Mouse (Mus musculus): ENCODE measurements around the gene 4930432K21Rik.

4930432K21Rik gene

DNA sequence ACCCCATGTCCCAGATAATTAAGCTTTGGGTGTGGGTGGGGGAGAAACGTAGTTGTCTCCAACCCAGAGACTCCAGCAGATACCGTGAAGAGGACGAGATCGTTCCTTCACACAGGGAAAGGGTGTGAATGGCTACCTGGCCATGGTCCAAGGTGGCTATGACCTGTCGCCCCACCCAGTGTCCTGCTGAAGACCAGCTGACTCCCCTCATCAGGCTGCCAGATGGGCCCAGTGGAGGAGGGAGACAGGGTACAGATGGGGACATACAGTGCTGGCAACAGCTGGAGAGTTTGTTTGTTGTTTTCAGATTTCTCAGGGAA is 666 bp downstream of the 4930432K21Rik start:
- DNase-seq (ENCODE audit: low spot score): no peak

- DNase-seq (ENCODE audit: low spot score): no peak
These were observed 1.4 kb downstream of the 4930432K21Rik start for GRCm38 (mm10) chr8:84149181-84149580.

- no peak for DNase-seq (ENCODE audit: low spot score)
These were observed 9.8 kb downstream of the 4930432K21Rik start for GRCm38 (mm10) chr8:84157620-84158019.

DNA sequence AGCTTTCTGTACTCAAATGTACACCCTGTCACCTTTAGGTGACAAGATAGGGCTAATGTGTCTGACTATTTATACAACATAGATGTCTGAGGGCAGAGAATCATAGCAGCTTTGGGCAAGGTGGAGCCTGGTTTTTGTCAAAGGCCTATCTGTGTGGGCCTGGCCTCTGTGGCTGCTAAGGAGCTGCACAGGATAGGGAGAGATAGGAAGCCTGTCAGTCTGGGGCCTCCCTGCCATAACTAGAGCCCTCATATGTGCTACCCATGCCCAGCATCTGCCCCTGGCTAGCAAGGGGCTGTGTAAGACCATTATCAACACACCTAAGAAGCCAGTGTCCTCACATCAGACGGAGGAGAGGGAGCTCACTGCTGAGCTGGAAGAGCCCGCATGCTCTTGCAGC is 19.9 kb downstream of the 4930432K21Rik start:
- no peak for DNase-seq (ENCODE audit: low spot score)

GRCm38 (mm10) chr8:84170096-84170495 is 22.3 kb downstream of the 4930432K21Rik start:
- DNase-seq (ENCODE audit: low spot score): no peak

DNA sequence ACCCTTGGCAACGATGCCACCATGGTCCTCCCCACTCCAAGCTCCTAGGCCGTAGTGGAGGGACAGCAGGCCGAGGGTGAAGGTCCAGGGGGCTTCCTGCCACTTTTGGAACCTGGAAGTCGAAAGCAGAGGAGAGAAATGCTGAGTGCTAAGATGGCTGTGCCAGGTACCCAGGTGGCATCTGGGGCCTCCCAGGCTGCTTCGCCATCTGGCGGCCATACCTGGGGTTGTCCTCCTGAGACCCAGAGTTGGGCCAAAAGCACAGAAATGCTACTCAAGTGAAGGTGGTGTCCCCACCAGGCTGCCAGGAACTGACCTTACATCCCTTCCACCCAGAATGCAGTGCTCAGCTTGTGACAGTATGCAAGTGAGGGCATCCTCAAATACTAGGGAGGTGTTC is 26.0 kb downstream of the 4930432K21Rik start:
- no peak for DNase-seq (ENCODE audit: low spot score)

DNA sequence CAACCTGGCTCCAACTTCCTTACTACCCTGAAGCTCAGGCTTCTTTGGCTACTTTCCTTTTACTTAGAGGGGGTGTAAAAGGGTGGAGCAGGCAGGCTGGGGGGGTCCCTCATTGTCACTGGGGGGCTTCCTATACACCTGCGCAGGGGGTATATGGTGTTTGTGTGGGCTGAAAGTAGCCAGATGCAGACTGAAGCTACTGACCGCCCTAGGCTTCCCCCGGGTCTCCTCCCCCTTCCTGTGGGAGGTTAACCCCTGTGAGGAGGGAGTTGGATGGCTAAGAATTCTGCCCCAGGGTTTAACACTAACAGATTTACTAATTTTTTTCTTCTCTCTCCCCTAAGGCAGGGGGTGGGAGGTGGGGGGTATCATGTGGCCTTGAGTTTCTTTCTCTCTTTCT is 28.7 kb downstream of the 4930432K21Rik start:
- DNase-seq (ENCODE audit: low spot score): no peak

- DNase-seq (ENCODE audit: low spot score): no peak
These were observed 29.6 kb downstream of the 4930432K21Rik start for GRCm38 (mm10) chr8:84177405-84177804.

DNA sequence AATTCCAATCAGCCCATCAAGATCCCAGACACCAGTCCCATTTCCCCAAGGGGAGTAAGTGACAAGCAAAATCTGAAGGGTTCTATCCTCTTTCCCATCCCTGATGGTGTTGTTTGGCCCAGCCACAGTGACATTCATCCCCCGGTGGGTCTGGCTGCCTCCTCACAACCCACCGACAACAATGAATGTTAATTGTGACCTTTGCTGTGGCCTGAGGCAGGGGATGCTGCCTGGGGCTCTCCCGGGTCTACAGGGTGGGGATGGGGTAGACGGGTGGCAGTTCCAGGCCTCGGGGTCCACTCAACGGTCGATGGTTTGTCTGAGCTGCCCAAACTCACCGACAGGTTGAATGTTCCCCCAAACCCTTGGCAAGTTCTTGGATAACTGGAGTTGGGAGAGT is 30.8 kb downstream of the 4930432K21Rik start:
- no peak for DNase-seq (ENCODE audit: low spot score)

DNA sequence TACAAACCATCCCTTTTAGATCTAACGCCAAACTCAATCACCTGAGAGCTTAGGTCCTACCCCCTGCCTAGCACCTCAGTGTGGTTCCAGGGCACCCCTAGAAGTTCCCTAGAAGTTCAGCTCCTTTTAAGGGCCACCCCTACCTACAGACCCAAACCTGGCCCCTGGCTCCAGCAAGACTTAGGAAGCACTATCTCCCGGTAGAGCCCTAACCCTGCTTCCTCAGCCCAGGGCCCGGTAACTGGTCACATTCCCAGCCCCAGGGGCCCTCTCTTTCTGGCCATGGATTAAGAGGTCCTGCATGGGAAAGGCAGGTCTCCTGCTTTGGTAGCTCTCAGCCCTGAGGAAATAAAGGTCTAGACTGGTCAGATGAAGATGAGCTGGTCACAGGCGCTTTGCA is 32.1 kb downstream of the 4930432K21Rik start:
- DNase-seq (ENCODE audit: low spot score): no peak

GRCm38 (mm10) chr8:84180530-84181190 is 32.8 kb downstream of the 4930432K21Rik start:
- no peak for DNase-seq (ENCODE audit: low spot score)

- no peak for DNase-seq (ENCODE audit: low spot score)
These were observed 35.0 kb downstream of the 4930432K21Rik start for GRCm38 (mm10) chr8:84182833-84183232.

DNA sequence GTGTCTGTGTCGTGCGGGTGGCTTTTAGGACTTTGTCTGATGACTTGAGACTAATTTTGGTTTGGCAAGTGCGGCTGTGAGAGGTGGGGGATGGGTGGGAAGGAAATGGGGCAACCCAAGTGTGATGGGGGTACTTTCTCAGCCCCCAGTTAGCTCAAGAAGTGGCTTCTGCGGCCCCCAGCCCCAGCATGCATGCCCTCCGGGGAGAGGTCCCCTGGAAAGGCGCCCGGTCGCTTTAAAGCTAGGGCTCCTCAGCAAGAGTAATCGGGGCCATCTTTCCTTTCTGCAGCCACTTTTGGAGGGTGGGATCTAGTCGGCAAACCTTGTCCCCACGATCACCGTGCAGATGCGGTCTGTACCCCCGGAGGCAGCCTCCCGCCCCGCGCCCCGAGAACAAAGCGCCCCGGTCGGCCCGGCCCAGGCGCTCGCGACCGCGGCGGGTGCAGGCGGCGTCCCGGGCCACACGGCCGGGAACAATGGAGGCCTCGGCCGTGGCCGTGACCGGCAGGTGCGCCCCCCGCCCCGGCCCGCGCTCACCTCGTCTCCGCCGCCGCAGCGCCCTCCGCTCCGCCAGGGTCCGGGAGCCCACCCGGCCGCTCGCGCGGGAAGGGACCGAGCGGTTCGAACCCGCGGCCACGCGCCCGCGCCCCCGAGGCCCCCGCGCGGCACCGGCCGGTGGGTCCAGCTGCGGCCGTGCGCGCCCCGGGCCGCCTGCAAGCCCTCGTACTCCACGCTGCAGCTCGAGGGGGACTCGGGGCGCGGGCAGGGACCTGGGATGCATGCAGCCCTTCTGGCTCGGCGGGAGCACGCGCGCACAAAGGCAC is 35.6 kb downstream of the 4930432K21Rik start:
- no peak for DNase-seq (ENCODE audit: low spot score)

GRCm38 (mm10) chr8:84184085-84185043 is 36.5 kb downstream of the 4930432K21Rik start:
- no peak for DNase-seq (ENCODE audit: low spot score)

GRCm38 (mm10) chr8:84185117-84185516 is 37.3 kb downstream of the 4930432K21Rik start, which contains the start of gene Nanos3:
TSS of gene Nanos3 (minus strand) at chr8:84185217.
- DNase-seq (ENCODE audit: low spot score): no peak

GRCm38 (mm10) chr8:84186547-84186946 is 38.7 kb downstream of the 4930432K21Rik start:
- DNase-seq (ENCODE audit: low spot score): no peak

DNA sequence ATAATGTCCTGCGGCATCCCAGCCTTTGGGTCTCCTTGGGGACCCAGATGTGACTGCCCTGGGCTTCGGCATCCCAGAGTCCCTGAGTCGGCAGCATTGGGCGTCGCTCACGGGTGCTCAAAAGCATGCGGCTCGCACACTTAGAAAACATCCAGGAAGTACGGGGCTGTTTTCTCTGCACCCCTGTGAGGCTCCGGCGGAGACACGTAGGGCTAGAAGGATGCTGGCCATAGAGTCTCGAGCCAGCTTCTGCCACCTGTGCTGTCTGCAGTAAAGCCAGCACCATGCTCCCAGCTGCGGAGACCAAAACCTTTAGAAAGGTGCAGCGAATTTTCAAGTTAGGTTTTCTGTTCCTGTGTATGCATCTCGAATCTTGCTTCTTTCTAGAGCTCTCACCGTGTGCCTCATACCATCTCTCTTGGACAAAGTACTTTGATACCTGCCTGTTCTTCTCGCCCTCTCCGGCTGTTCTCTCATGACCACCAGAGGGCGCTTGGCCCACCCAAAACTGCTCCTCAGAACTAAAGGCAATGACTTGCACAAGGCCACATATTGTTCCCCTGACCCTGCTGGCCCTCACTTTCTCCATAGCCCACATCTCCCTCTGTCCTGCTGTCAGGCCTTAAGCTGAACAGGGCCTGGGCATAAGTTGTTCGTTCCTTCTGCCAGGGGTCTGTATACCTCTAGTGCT is 39.4 kb downstream of the 4930432K21Rik start:
- no peak for DNase-seq (ENCODE audit: low spot score)

- DNase-seq (ENCODE audit: low spot score): no peak
These were observed 40.8 kb downstream of the 4930432K21Rik start for GRCm38 (mm10) chr8:84188671-84189070.

DNA sequence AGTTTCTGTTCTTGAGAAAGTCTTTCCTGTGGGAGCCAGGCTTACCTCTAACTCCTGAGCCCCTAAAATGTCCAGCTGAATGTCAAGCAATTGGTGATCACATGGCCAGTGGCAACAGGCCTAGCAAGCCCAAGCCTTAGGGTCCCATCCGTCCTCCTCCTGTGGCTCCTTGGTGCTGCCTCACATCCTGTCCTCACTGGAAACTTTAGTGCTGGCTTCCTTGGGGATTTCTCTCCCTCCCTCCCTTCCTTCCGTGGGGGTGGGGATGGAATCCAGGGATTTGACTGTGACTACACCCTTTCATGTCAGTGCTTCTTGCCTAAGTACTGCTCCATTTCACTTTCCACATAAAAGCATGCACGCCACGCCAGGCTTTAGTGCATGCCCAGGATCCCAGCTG is 41.8 kb downstream of the 4930432K21Rik start:
- DNase-seq (ENCODE audit: low spot score): no peak

DNA sequence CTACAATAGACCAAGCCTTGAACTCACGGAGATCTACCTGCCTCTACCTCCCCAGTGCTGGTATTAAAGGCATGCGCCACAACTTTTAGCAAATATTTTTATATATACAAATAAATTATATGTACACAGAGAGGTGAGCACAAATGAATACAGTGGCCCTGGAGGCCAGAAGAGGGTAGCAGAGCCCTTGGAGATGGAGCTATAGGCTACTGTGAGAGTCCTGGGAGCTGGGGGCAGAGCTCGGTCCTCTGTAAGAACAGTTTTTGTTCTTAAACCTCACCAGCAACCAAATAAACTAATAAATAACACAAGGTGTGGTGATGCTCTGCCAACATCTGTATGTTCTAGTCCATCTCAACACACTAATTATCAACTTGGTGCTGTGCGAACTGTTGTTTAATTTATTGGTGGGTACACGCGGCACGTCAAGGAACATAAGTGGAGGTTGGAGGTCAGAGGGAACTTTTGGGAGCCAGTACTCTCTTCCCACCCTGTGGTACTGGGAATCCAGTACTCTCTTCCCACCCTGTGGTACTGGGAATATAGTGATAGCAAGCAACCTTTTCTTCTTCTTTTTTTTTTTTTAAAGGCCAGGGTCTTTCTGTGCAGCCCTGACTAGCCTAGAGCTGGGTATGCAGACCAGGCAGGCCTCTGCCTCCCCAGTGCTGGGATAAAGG is 42.5 kb downstream of the 4930432K21Rik start:
- no peak for DNase-seq (ENCODE audit: low spot score)

- no peak for DNase-seq (ENCODE audit: low spot score)
These were observed 44.2 kb downstream of the 4930432K21Rik start for GRCm38 (mm10) chr8:84192023-84192422.

Data from layer of hippocampus, adult 9-10 months (tissue).